Mouse (Mus musculus): ENCODE results near the gene H2-K1. TPM values are rescaled to one million over a fixed set of nuclear protein-coding genes. Genes with fewer than 3 reads are reported as not detected.

The H2-K1 gene
- polyA plus RNA-seq, 1 experiment, result 98.4 TPM

DNA sequence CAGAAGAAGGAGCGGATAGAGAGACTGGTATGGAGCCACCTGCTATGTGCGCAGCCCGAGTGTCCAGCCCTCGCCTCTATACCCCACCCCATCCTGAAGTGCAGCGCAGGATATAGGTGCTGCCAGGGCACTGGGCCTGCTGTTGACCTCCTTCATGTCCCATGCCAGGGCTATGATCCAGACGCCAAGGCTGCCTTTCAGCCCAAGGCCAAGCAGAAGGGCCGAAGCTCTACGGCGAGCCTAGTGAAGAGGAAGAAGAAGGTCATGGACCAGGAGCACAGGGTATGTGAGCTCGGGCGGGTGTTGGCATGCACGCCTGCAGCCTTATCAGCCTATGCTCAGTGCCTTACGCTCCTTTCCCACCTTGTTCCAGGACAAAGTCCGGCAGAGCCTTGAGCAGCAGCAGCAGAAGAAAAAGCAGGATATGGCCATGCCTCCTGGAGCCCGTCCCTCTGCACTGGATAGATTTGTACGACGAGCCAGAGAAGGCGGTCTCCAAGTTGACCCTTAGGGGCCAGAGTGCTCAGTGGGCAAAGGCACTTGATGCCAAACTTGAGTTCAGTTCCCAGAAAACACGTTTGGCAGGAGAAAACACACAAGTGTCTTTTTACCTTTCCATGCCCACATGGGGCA, 51.1 kb downstream of the H2-K1 start:
- Histone ChIP-seq H3K27me3 (ENCODE audit: control insufficient read depth, insufficient read depth, low read length, poor library complexity, severe bottlenecking) (no peaks in the 10 kb centered on the region), H3K4me3 (ENCODE audit: low read depth, low read length) (no peak overlapping the region), H3K9ac (ENCODE audit: low read depth, poor library complexity, severe bottlenecking) (no peak overlapping the region), H3K27ac (ENCODE audit: insufficient read depth, low read length) (no peak overlapping the region), H3K36me3 (ENCODE audit: control insufficient read depth, insufficient read depth, low read length, poor library complexity, severe bottlenecking) (peaks cover 26% of the 10 kb centered on the region), H3K9me3 (replicated peaks; ENCODE audit: control insufficient read depth, insufficient read depth, low read length, poor library complexity, severe bottlenecking) (no peaks in the 10 kb centered on the region), H3K4me1 (ENCODE audit: control insufficient read depth, insufficient read depth, low read length) (no peaks in the 10 kb centered on the region)
- no peak for TF ChIP-seq CTCF (IDR thresholded peaks at IDR 0.05; ENCODE audit: low read depth, low read length)
- TF ChIP-seq POLR2A (IDR thresholded peaks at IDR 0.05; ENCODE audit: insufficient read depth, low read length), result no peak
- no peak for TF ChIP-seq EP300 (IDR thresholded peaks at IDR 0.05; ENCODE audit: insufficient read depth, low read depth, low read length)

DNA sequence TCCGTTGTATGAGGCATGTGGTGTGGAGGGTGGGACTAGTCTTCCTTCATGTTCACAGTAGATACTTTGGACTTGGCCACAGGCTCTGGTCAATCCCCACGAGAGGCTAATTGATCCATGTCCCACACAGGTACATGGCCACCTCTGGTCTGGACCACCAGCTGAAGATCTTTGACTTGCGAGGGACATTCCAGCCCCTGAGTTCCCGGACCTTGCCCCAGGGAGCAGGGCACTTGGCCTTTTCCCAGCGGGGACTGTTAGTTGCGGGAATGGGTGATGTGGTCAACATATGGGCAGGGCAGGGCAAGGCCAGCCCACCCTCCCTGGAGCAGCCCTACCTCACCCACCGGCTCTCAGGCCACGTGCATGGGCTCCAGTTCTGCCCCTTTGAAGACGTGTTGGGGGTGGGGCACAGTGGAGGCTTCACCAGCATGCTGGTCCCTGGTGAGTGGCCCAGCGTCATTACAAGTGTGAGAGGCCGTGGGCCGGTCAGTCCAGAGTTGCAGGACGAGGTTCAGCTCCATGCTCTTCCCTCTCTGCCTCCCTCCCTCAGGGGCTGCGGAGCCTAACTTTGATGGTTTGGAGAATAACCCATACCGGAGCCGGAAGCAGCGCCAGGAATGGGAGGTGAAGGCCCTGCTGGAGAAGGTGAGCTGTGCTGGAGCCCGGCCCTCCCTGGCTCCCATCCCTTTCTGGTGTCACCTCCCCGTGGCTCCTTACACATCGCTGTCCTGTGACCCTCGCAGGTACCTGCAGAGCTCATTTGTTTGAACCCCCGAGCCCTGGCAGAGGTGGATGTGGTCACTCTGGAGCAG, 51.9 kb downstream of the H2-K1 start:
- H3K4me3 ChIP-seq (ENCODE audit: low read depth, low read length), result no peak overlapping the region
- H3K27ac ChIP-seq (ENCODE audit: insufficient read depth, low read length), result no peak overlapping the region
- H3K36me3 ChIP-seq (ENCODE audit: control insufficient read depth, insufficient read depth, low read length, poor library complexity, severe bottlenecking), result peaks cover 19% of the 10 kb centered on the region

DNA sequence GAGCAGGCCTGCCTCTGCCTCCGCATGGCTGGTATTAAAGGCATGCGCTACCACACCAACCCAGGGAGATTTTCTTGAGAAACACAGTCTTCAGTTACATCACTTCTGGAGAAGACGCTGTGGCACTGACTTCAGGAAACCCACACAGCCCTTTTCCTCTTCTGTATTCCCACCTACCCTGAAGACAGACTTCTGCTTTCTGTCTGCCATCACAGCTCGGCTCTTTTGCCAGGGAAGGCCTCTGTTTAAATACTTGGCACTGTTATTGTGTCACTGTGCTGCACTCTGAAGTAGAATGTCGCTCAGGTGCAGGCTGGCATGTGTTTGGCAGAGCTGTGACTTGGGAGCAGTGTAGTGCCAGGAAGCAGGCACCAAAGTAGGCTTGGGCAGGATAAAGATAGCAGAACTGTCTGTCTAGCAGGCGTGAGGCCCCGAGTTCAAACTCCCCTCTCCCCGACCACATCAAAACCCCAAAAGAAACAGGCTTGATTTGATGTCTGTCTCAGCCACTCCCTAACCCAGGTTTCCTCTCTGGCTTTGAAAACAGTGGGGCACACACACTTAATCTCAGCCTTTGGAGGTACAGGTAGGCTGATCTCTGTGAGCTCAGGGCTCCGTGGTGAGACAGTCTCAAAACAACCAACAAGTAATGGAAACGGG, 52.6 kb downstream of the H2-K1 start:
- Histone ChIP-seq H3K27ac (ENCODE audit: insufficient read depth, low read length) (no peak overlapping the region), H3K4me1 (ENCODE audit: control insufficient read depth, insufficient read depth, low read length) (no peaks in the 10 kb centered on the region), H3K4me3 (ENCODE audit: low read depth, low read length) (no peak overlapping the region), H3K27me3 (ENCODE audit: control insufficient read depth, insufficient read depth, low read length, poor library complexity, severe bottlenecking) (no peaks in the 10 kb centered on the region), H3K9ac (ENCODE audit: low read depth, poor library complexity, severe bottlenecking) (no peak overlapping the region), H3K9me3 (replicated peaks; ENCODE audit: control insufficient read depth, insufficient read depth, low read length, poor library complexity, severe bottlenecking) (no peaks in the 10 kb centered on the region), H3K36me3 (ENCODE audit: control insufficient read depth, insufficient read depth, low read length, poor library complexity, severe bottlenecking) (peaks cover 18% of the 10 kb centered on the region)
- TF ChIP-seq POLR2A (IDR thresholded peaks at IDR 0.05; ENCODE audit: insufficient read depth, low read length), result no peak

More for the DNA sequence above, 51.9 kb downstream of the H2-K1 start:
- no peaks in the 10 kb centered on the region for H3K4me1 ChIP-seq (ENCODE audit: control insufficient read depth, insufficient read depth, low read length)
- TF ChIP-seq EP300 (IDR thresholded peaks at IDR 0.05; ENCODE audit: insufficient read depth, low read depth, low read length), result no peak
- TF ChIP-seq CTCF (IDR thresholded peaks at IDR 0.05; ENCODE audit: low read depth, low read length), result no peak
- TF ChIP-seq POLR2A (IDR thresholded peaks at IDR 0.05; ENCODE audit: insufficient read depth, low read length), result no peak
- no peaks in the 10 kb centered on the region for H3K27me3 ChIP-seq (ENCODE audit: control insufficient read depth, insufficient read depth, low read length, poor library complexity, severe bottlenecking)
- no peak overlapping the region for H3K9ac ChIP-seq (ENCODE audit: low read depth, poor library complexity, severe bottlenecking)
- no peaks in the 10 kb centered on the region for H3K9me3 ChIP-seq (replicated peaks; ENCODE audit: control insufficient read depth, insufficient read depth, low read length, poor library complexity, severe bottlenecking)

Other genes with a start within 250 kb of the H2-K1 start
- 57.9 and 73.6 TPM in 2 replicates for gene Rab11b, start 239.8 kb downstream of the H2-K1 start, polyA plus RNA-seq (2011; ENCODE audit: insufficient read depth, insufficient read length, low read depth, missing spikeins)
- 3.6 and 3.9 TPM in 2 replicates for gene Angptl4, start 218.5 kb downstream of the H2-K1 start, polyA plus RNA-seq (2011; ENCODE audit: insufficient read depth, insufficient read length, low read depth, missing spikeins)
- gene Kank3, start 189.8 kb downstream of the H2-K1 start, polyA plus RNA-seq (2011; ENCODE audit: insufficient read depth, insufficient read length, low read depth, missing spikeins), result 40.0 and 44.7 TPM in 2 replicates
- 3,700 and 3,844 TPM in 2 replicates for gene Rps28, start 175.8 kb downstream of the H2-K1 start, polyA plus RNA-seq (2011; ENCODE audit: insufficient read depth, insufficient read length, low read depth, missing spikeins)
- gene Ndufa7, start 175.8 kb downstream of the H2-K1 start, polyA plus RNA-seq (2011; ENCODE audit: insufficient read depth, insufficient read length, low read depth, missing spikeins), result 406 and 464 TPM in 2 replicates
- gene Cd320, start 157.3 kb downstream of the H2-K1 start, polyA plus RNA-seq (2011; ENCODE audit: insufficient read depth, insufficient read length, low read depth, missing spikeins), result 30.6 and 35.7 TPM in 2 replicates
- not detected in 2 replicates for gene Gm7029, start 126.5 kb downstream of the H2-K1 start, polyA plus RNA-seq (2011; ENCODE audit: insufficient read depth, insufficient read length, low read depth, missing spikeins)
- gene Kifc1, start 109.7 kb downstream of the H2-K1 start, polyA plus RNA-seq (2011; ENCODE audit: insufficient read depth, insufficient read length, low read depth, missing spikeins), result 155 and 186 TPM in 2 replicates
- gene Platr17, start 95.2 kb downstream of the H2-K1 start, polyA plus RNA-seq (2011; ENCODE audit: insufficient read depth, insufficient read length, low read depth, missing spikeins), result 16.7 and 19.1 TPM in 2 replicates
- 40.2 and 42.3 TPM in 2 replicates for gene Daxx, start 90.9 kb downstream of the H2-K1 start, polyA plus RNA-seq (2011; ENCODE audit: insufficient read depth, insufficient read length, low read depth, missing spikeins)
- gene Tapbp, start 84.4 kb downstream of the H2-K1 start, polyA plus RNA-seq (2011; ENCODE audit: insufficient read depth, insufficient read length, low read depth, missing spikeins), result 81.0 and 97.3 TPM in 2 replicates
- gene Zbtb22, start 84.4 kb downstream of the H2-K1 start, polyA plus RNA-seq (2011; ENCODE audit: insufficient read depth, insufficient read length, low read depth, missing spikeins), result 14.8 and 20.7 TPM in 2 replicates
- gene Rgl2, start 70.8 kb downstream of the H2-K1 start, polyA plus RNA-seq (2011; ENCODE audit: insufficient read depth, insufficient read length, low read depth, missing spikeins), result 34.7 and 37.5 TPM in 2 replicates
- gene Pfdn6, start 60.0 kb downstream of the H2-K1 start, polyA plus RNA-seq (2011; ENCODE audit: insufficient read depth, insufficient read length, low read depth, missing spikeins), result 146 and 152 TPM in 2 replicates
- gene Wdr46, start 59.7 kb downstream of the H2-K1 start, polyA plus RNA-seq (2011; ENCODE audit: insufficient read depth, insufficient read length, low read depth, missing spikeins), result 25.3 and 30.2 TPM in 2 replicates
- 3.6 and 4.2 TPM in 2 replicates for gene B3galt4, start 48.9 kb downstream of the H2-K1 start, polyA plus RNA-seq (2011; ENCODE audit: insufficient read depth, insufficient read length, low read depth, missing spikeins)
- 18.3 and 19.0 TPM in 2 replicates for gene Vps52, start 44.5 kb downstream of the H2-K1 start, polyA plus RNA-seq (2011; ENCODE audit: insufficient read depth, insufficient read length, low read depth, missing spikeins)
- 2,174 TPM in 2 replicates for gene Rps18, start 44.3 kb downstream of the H2-K1 start, polyA plus RNA-seq (2011; ENCODE audit: insufficient read depth, insufficient read length, low read depth, missing spikeins)
- gene Ring1, start 24.3 kb upstream of the H2-K1 start, polyA plus RNA-seq (2011; ENCODE audit: insufficient read depth, insufficient read length, low read depth, missing spikeins), result 8.1 and 11.4 TPM in 2 replicates
- 19.0 and 26.1 TPM in 2 replicates for gene H2-Ke6, start 27.7 kb upstream of the H2-K1 start, polyA plus RNA-seq (2011; ENCODE audit: insufficient read depth, insufficient read length, low read depth, missing spikeins)
- 57.2 and 68.8 TPM in 2 replicates for gene Slc39a7, start 31.3 kb upstream of the H2-K1 start, polyA plus RNA-seq (2011; ENCODE audit: insufficient read depth, insufficient read length, low read depth, missing spikeins)
- gene Rxrb, start 31.5 kb upstream of the H2-K1 start, polyA plus RNA-seq (2011; ENCODE audit: insufficient read depth, insufficient read length, low read depth, missing spikeins), result 37.7 and 38.2 TPM in 2 replicates
- gene Col11a2, start 39.1 kb upstream of the H2-K1 start, polyA plus RNA-seq (2011; ENCODE audit: insufficient read depth, insufficient read length, low read depth, missing spikeins), result 0.82 and 0.85 TPM in 2 replicates
- 1.4 TPM in 1 of 2 replicates, not detected in the other for gene H2-Oa, start 92.0 kb upstream of the H2-K1 start, polyA plus RNA-seq (2011; ENCODE audit: insufficient read depth, insufficient read length, low read depth, missing spikeins)
- 5.9 and 8.3 TPM in 2 replicates for gene H2-DMa, start 119.2 kb upstream of the H2-K1 start, polyA plus RNA-seq (2011; ENCODE audit: insufficient read depth, insufficient read length, low read depth, missing spikeins)
- 190 and 199 TPM in 2 replicates for gene Brd2, start 122.3 kb upstream of the H2-K1 start, polyA plus RNA-seq (2011; ENCODE audit: insufficient read depth, insufficient read length, low read depth, missing spikeins)
- gene H2-DMb2, start 143.0 kb upstream of the H2-K1 start, polyA plus RNA-seq (2011; ENCODE audit: insufficient read depth, insufficient read length, low read depth, missing spikeins), result not detected in 2 replicates
- gene H2-DMb1, start 152.7 kb upstream of the H2-K1 start, polyA plus RNA-seq (2011; ENCODE audit: insufficient read depth, insufficient read length, low read depth, missing spikeins), result 0.65 and 1.1 TPM in 2 replicates
- gene Tap1, start 187.2 kb upstream of the H2-K1 start, polyA plus RNA-seq (2011; ENCODE audit: insufficient read depth, insufficient read length, low read depth, missing spikeins), result 21.6 and 24.6 TPM in 2 replicates
- 8.7 and 10.2 TPM in 2 replicates for gene Psmb9, start 187.4 kb upstream of the H2-K1 start, polyA plus RNA-seq (2011; ENCODE audit: insufficient read depth, insufficient read length, low read depth, missing spikeins)
- 20.5 and 27.6 TPM in 2 replicates for gene Psmb8, start 197.4 kb upstream of the H2-K1 start, polyA plus RNA-seq (2011; ENCODE audit: insufficient read depth, insufficient read length, low read depth, missing spikeins)
- 18.8 and 22.7 TPM in 2 replicates for gene Tap2, start 203.2 kb upstream of the H2-K1 start, polyA plus RNA-seq (2011; ENCODE audit: insufficient read depth, insufficient read length, low read depth, missing spikeins)
- gene H2-Ob, start 238.6 kb upstream of the H2-K1 start, polyA plus RNA-seq (2011; ENCODE audit: insufficient read depth, insufficient read length, low read depth, missing spikeins), result not detected in 2 replicates